7 mouse cellular contexts compared by ENCODE assay signal in genomic region chr6:39724071-39724470, GRCm38 (mm10). TPM values are rescaled to one million over a fixed set of nuclear protein-coding genes. Genes with fewer than 3 reads are reported as not detected.
DNase-seq lines count a peak whose midpoint lies in the region; ATAC-seq and TF ChIP-seq lines count a peak whose summit lies in the region.

No protein-coding gene starts in this region.

- H3K9ac ChIP-seq in neural tube, embryonic 11.5 days (ENCODE audit: low read length), result peak overlapping the region; percentile 83
- H3K9ac ChIP-seq in forebrain, postnatal 0 days, result peak overlapping the region; percentile 78
- H3K9ac ChIP-seq in liver, embryonic 15.5 days, result peak overlapping the region; percentile 84

- no peak for TF ChIP-seq CTCF in forebrain, postnatal 0 days (IDR thresholded peaks at IDR 0.05; ENCODE audit: low read depth)

- H3K9me3 ChIP-seq in neural tube, embryonic 11.5 days (ENCODE audit: control insufficient read depth, low read length), result no peaks in the 10 kb centered on the region
- no peaks in the 10 kb centered on the region for H3K9me3 ChIP-seq in forebrain, postnatal 0 days (ENCODE audit: low read length)
- H3K9me3 ChIP-seq in liver, embryonic 15.5 days (replicated peaks), result no peaks in the 10 kb centered on the region

- no peaks in the 10 kb centered on the region for H3K27me3 ChIP-seq in neural tube, embryonic 11.5 days (ENCODE audit: control insufficient read depth, insufficient read depth, low read length)
- no peaks in the 10 kb centered on the region for H3K27me3 ChIP-seq in forebrain, postnatal 0 days (ENCODE audit: insufficient read depth, low read length)
- H3K27me3 ChIP-seq in liver, embryonic 15.5 days, result no peaks in the 10 kb centered on the region

- peak overlapping the region; percentile 64 for H3K4me2 ChIP-seq in neural tube, embryonic 11.5 days (ENCODE audit: low read depth)
- H3K4me2 ChIP-seq in forebrain, postnatal 0 days (ENCODE audit: low read depth), result peak overlapping the region; percentile 72
- peak overlapping the region; percentile 87 for H3K4me2 ChIP-seq in liver, embryonic 15.5 days

- no peak overlapping the region; the same call in 1 of the 2 replicates for H3K27ac ChIP-seq in neural tube, embryonic 11.5 days (ENCODE audit: low read depth, low read length)
- H3K27ac ChIP-seq in forebrain, postnatal 0 days (ENCODE audit: low read depth, low read length), result no peak overlapping the region; the same call in 1 of the 2 replicates
- H3K27ac ChIP-seq in liver, embryonic 15.5 days (replicated peaks), result peak overlapping the region; percentile 88; the same call in 1 of the 2 replicates

- peak overlapping the region; percentile 72 for H3K4me3 ChIP-seq in neural tube, embryonic 11.5 days (ENCODE audit: low read depth, low read length)
- peak overlapping the region; percentile 72 for H3K4me3 ChIP-seq in forebrain, postnatal 0 days (ENCODE audit: low read depth, low read length)
- H3K4me3 ChIP-seq in liver, embryonic 15.5 days (replicated peaks), result peak overlapping the region; percentile 90

- peaks cover 9% of the 10 kb centered on the region for H3K4me1 ChIP-seq in neural tube, embryonic 11.5 days (ENCODE audit: control insufficient read depth, insufficient read depth, low read length)
- H3K4me1 ChIP-seq in forebrain, postnatal 0 days (ENCODE audit: insufficient read depth), result peaks cover 22% of the 10 kb centered on the region
- H3K4me1 ChIP-seq in liver, embryonic 15.5 days (replicated peaks), result peaks cover 21% of the 10 kb centered on the region

- WGBS in neural tube, embryonic 11.5 days, result under 1% methylated on average over 7 of the region's 7 CpGs
- WGBS in forebrain, postnatal 0 days, result 1% methylated on average over 7 of the region's 7 CpGs
- WGBS in liver, embryonic 15.5 days (ENCODE audit: insufficient replicate concordance), result 1% methylated on average over 7 of the region's 7 CpGs

- DNase-seq in neural tube, embryonic 11.5 days (ENCODE audit: low spot score), result no peak
- DNase-seq in neural tube, embryonic 10.5 days (ENCODE audit: extremely low spot score, low spot score), result no peak
- peak; percentile 7 to 24 for DNase-seq in cerebellum, postnatal 14 days
- DNase-seq in forebrain, postnatal 0 days, result no peak
- DNase-seq in ovary, adult 18-20 months (ENCODE audit: low spot score), result no peak
- DNase-seq in left cerebral cortex, adult 11 months (ENCODE audit: low spot score), result no peak

- ATAC-seq in neural tube, embryonic 11.5 days (ENCODE audit: insufficient read depth, low FRiP score, low TSS enrichment), result no peak
- no peak for ATAC-seq in forebrain, postnatal 0 days
- ATAC-seq in liver, embryonic 15.5 days (ENCODE audit: insufficient read depth), result no peak

- H3K36me3 ChIP-seq in neural tube, embryonic 11.5 days (ENCODE audit: control insufficient read depth, insufficient read depth, low read length), result no peaks in the 10 kb centered on the region
- H3K36me3 ChIP-seq in forebrain, postnatal 0 days (ENCODE audit: insufficient read depth), result no peaks in the 10 kb centered on the region
- no peaks in the 10 kb centered on the region for H3K36me3 ChIP-seq in liver, embryonic 15.5 days (replicated peaks)

RNA-seq across cellular contexts. Expression of gene Braf, which starts 1.2 kb away (rescaled TPM):
- 22.1 TPM in 2 replicates for polyA plus RNA-seq in neural tube, embryonic 11.5 days (2014; fragmentation: Nextera tagmentation; extraction: Ambion mirVana)
- total RNA-seq in forebrain, postnatal 0 days (2014; rRNA removed), result 31.1 and 42.4 TPM in 2 replicates
- polyA plus RNA-seq in forebrain, postnatal 0 days (2015; fragmentation: Nextera tagmentation; extraction: Ambion mirVana), result 6.5 and 12.9 TPM in 2 replicates
- polyA plus RNA-seq in liver, embryonic 15.5 days (2015; fragmentation: Nextera tagmentation; extraction: Ambion mirVana), result 5.5 and 5.7 TPM in 2 replicates

Comparison
In these comparisons a context has a peak if more than half of its experiments do, and no peak if none do; other contexts are left out.
1. DNase-seq: peak in cerebellum, postnatal 14 days (2 of 2); none in neural tube, embryonic 11.5 days (single experiment), neural tube, embryonic 10.5 days (single experiment), forebrain, postnatal 0 days (single experiment), ovary, adult 18-20 months (single experiment) and left cerebral cortex, adult 11 months (single experiment).
2. Peak in every context shown above with its lines, with median percentiles within 50 percentile points of each other: H3K4me2 ChIP-seq, H3K4me3 ChIP-seq and H3K9ac ChIP-seq.